Mouse (Mus musculus): ENCODE measurements at regions not wholly inside any gene's neighbourhood (a gene's known extent, or its start where the extent isn't known, plus 50 kb on each side); places are given as distances from the start of the nearest gene placed in this dataset.

- no peak for ATAC-seq (ENCODE audit: insufficient number of reproducible peaks, insufficient read depth, low FRiP score, low TSS enrichment, low read depth)
- no peaks in the 10 kb centered on the region for H3K9me3 ChIP-seq
- no peak overlapping the region for H3K9ac ChIP-seq (replicated peaks)
- no peak overlapping the region for H3K4me3 ChIP-seq (replicated peaks)
- no peak overlapping the region for H3K4me2 ChIP-seq
- H3K27me3 ChIP-seq: no peaks in the 10 kb centered on the region
- H3K27ac ChIP-seq: no peak overlapping the region
- H3K36me3 ChIP-seq: no peaks in the 10 kb centered on the region
- no peaks in the 10 kb centered on the region for H3K4me1 ChIP-seq (replicated peaks)
- 83% methylated on average over 5 of the region's 5 CpGs for WGBS
These were observed 70.8 kb upstream of the Srrm4 start for GRCm38 (mm10) chr5:116662466-116662865.

GRCm38 (mm10) chr5:116661851-116662250 lies 70.2 kb upstream of the Srrm4 start:
- Histone ChIP-seq H3K4me2 (no peak overlapping the region), H3K9me3 (0 out of 2 replicates have a peak, but pooled peaks cover under 1% of the 10 kb centered on the region), H3K36me3 (no peaks in the 10 kb centered on the region), H3K27ac (no peak overlapping the region), H3K9ac (replicated peaks) (no peak overlapping the region), H3K27me3 (no peaks in the 10 kb centered on the region), H3K4me3 (replicated peaks) (no peak overlapping the region), H3K4me1 (replicated peaks) (no peaks in the 10 kb centered on the region)
- ATAC-seq (ENCODE audit: insufficient number of reproducible peaks, insufficient read depth, low FRiP score, low TSS enrichment, low read depth): no peak
- WGBS: 84% methylated on average over 2 of the region's 2 CpGs

- Histone ChIP-seq H3K4me1 (replicated peaks) (no peaks in the 10 kb centered on the region), H3K27me3 (no peaks in the 10 kb centered on the region), H3K27ac (no peak overlapping the region), H3K9ac (replicated peaks) (no peak overlapping the region), H3K4me2 (no peak overlapping the region), H3K9me3 (peaks cover 13% of the 10 kb centered on the region; the same call in 1 of the 2 replicates), H3K4me3 (replicated peaks) (no peak overlapping the region), H3K36me3 (no peaks in the 10 kb centered on the region)
- no peak for ATAC-seq (ENCODE audit: insufficient number of reproducible peaks, insufficient read depth, low FRiP score, low TSS enrichment, low read depth)
- WGBS: 87% methylated on average over 17 of the region's 17 CpGs
These were observed 63.1 kb upstream of the Srrm4 start for GRCm38 (mm10) chr5:116654486-116655420.
